Mouse (Mus musculus) MEL (cell line): ENCODE data around the gene Daam2.

ENCODE experiments used
- CHD2 ChIP-seq: IDR thresholded peaks from 2 replicates; pipeline ENCODE4 v1.6.1; 2011; ENCODE audit warnings: low read length, improper control_type of control experiment
- USF1 ChIP-seq: IDR thresholded peaks from 2 replicates; pipeline ENCODE4 v1.6.1; 2014; ENCODE audit warnings: low read depth, mild to moderate bottlenecking, inconsistent platforms, low read length, improper control_type of control experiment, moderate library complexity

DNA sequence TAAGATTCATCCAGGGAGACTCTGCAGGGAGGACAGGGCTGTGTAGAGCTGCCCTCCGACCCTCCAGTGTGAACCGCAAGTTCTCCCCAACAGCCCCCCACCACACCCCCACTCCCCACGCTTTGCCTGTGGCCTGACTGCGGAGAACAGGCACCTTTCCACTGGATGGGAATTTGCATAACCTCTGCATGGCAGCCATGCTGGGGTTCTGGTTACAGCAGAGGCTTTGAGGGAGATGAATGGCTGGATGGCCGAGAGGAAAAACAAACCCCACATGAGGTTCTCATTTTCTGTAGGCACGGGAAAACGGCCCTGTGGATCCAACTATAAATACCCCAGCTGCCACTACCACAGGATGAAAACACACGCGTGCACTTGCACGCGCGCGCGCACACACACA lies 23.4 kb downstream of the Daam2 start:
- TF ChIP-seq USF1, result no peak
- no peak for TF ChIP-seq CHD2
